Mouse (Mus musculus): Measurements from ENCODE around the gene Fblim1.

GRCm38 (mm10) chr4:141621297-141621696 lies 15.4 kb upstream of the Fblim1 start:
- TF ChIP-seq POLR2A (IDR thresholded peaks at IDR 0.05; ENCODE audit: borderline replicate concordance, control insufficient read depth, low read depth, low read length) (no peak), CTCF (IDR thresholded peaks at IDR 0.05; ENCODE audit: control insufficient read depth, insufficient read depth, low read length) (no peak)

All from bone marrow, adult 2 months (tissue).